Mouse (Mus musculus) stomach, postnatal 0 days (tissue): ENCODE results near the gene Zbtb20. TPM values are rescaled to one million over a fixed set of nuclear protein-coding genes. Genes with fewer than 3 reads are reported as not detected.

Experiments used
- ATAC-seq: fragments of 200-750 bp; cut with Nextera tagmentation; 2 replicates; pipeline ENCODE4 v1.8.0; 2017; ENCODE audit not compliant: low FRiP score, low TSS enrichment
- DNase-seq: peaks from one replicate; pipeline ENCODE4 v3.0.0-alpha.2; 2016; ENCODE audit warnings: low spot score
- H3K27ac ChIP-seq: fragments of 300-500 bp; sonication (generic); replicated peaks from 2 replicates; pipeline ENCODE4 v1.5.1; 2014; ENCODE audit warnings: mild to moderate bottlenecking, control low read depth
- H3K27me3 ChIP-seq: fragments of 300-500 bp; sonication (generic); 2 replicates; pipeline ENCODE4 v1.6.1; 2014; ENCODE audit warnings: low read length; ENCODE audit not compliant: control insufficient read depth, insufficient read depth
- H3K36me3 ChIP-seq: fragments of 300-500 bp; sonication (generic); 2 replicates; pipeline ENCODE4 v1.6.1; 2014; ENCODE audit warnings: low read length, mixed read lengths; ENCODE audit not compliant: control insufficient read depth, insufficient read depth
- H3K4me1 ChIP-seq: fragments of 300-500 bp; sonication (generic); replicated peaks from 2 replicates; pipeline ENCODE4 v1.6.1; 2014; ENCODE audit warnings: antibody characterized with exemption; ENCODE audit not compliant: control insufficient read depth, insufficient read depth
- H3K4me2 ChIP-seq: fragments of 300-500 bp; sonication (generic); replicated peaks from 2 replicates; pipeline ENCODE4 v1.6.1; 2014; ENCODE audit warnings: low read depth, mild to moderate bottlenecking, control low read depth, moderate library complexity
- H3K4me3 ChIP-seq: fragments of 300-500 bp; sonication (generic); 2 replicates; pipeline ENCODE4 v1.5.1; 2014; ENCODE audit warnings: low read depth, low read length, control low read depth
- H3K9ac ChIP-seq: fragments of 300-500 bp; sonication (generic); 2 replicates; pipeline ENCODE4 v1.6.1; 2014; ENCODE audit warnings: mild to moderate bottlenecking, low read length, control low read depth, mixed read lengths
- H3K9me3 ChIP-seq: fragments of 300-500 bp; sonication (generic); 2 replicates; pipeline ENCODE4 v1.6.1; 2016; ENCODE audit warnings: low read length; ENCODE audit not compliant: control insufficient read depth
- CTCF ChIP-seq: IDR thresholded peaks from 2 replicates; pipeline ENCODE4 v1.5.1; 2016; ENCODE audit warnings: antibody characterized with exemption, low read depth, mild to moderate bottlenecking, moderate library complexity
- EP300 ChIP-seq: optimal IDR thresholded peaks from 2 replicates; pipeline ENCODE3; 2016; ENCODE audit warnings: antibody characterized with exemption
- WGBS: fragments of 180-500 bp; shearing (Covaris S2); extraction: QIAGEN DNeasy Blood & Tissue Kit; methylation state at CpG from one replicate; pipeline ENCODE4 v1.1.7; 2014; 5-methylcytosine and 5-hydroxymethylcytosine counted together
- microRNA counts: library from miRNA; unstranded; fragments of <30 nt; microRNA quantifications from one replicate; lab custom pipeline; 2015
- microRNA-seq: library from miRNA; unstranded; fragments of <30 nt; microRNA quantifications from one replicate; pipeline ENCODE4, GENCODE M21; 2016
- polyA plus RNA-seq: library from polyadenylated mRNA; unstranded; fragments of >200 nt; fragmentation: Nextera tagmentation; extraction: Ambion mirVana; gene quantifications from 2 replicates; pipeline ENCODE4 v1.2.1, GENCODE M21; 2015

The Zbtb20 gene
- polyA plus RNA-seq, 1 experiment from 2014 or later = 15.7 TPM

DNA sequence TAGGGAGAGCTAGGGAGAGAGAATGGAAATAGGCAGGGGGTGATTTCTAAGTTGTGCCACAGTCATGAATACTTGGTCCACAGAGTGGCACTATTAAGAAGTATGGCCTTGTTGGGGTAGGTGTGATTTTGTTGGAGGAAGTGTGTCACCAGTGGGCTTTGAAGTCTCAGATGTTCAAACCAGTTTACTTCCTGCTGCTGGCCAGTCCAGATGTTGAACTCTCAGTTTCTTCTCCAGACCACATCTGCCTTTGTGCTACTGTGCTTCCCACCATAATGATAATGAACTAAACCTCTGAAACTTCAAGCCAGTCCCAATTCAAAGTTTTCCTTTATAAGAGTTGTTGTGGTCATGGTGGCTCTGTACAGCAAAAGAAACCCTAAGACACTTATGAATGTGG, 797.0 kb downstream of the Zbtb20 start:
- no peak overlapping the region for H3K27ac ChIP-seq
- no peak overlapping the region for H3K4me2 ChIP-seq
- ATAC-seq (no peak), DNase-seq (no peak)
- H3K4me1 ChIP-seq = no peaks in the 10 kb centered on the region
- no peaks in the 10 kb centered on the region for H3K36me3 ChIP-seq
- TF ChIP-seq CTCF (no peak), EP300 (no peak)
- H3K27me3 ChIP-seq = no peaks in the 10 kb centered on the region
- no peaks in the 10 kb centered on the region for H3K9me3 ChIP-seq
- no peak overlapping the region for H3K9ac ChIP-seq
- no peak overlapping the region for H3K4me3 ChIP-seq

DNA sequence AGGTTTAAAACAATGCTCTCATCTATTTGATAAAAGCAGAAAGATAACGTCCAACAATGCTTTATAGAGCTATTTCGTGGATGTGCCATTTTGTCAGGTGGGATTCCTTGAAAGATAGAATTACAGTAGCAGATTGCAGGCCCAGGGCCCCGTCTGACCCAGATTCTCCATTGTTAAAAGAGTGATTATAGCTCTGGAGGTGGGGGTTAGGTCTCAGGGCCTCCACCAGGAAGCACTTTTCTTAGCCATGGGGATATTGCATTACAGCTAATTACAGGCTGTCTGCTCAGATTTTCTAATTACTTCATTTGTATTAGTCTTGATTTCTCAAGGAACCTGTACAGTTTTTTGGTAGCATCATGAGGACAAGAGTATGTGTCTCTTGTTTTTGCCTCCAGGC, 798.7 kb downstream of the Zbtb20 start:
- ATAC-seq = no peak
- Histone ChIP-seq H3K4me3 (no peak overlapping the region), H3K27ac (no peak overlapping the region), H3K36me3 (no peaks in the 10 kb centered on the region), H3K9ac (no peak overlapping the region), H3K27me3 (no peaks in the 10 kb centered on the region), H3K4me1 (no peaks in the 10 kb centered on the region), H3K9me3 (no peaks in the 10 kb centered on the region), H3K4me2 (no peak overlapping the region)
- TF ChIP-seq EP300 = no peak
- no peak for TF ChIP-seq CTCF
- WGBS = 73% methylated on average over 3 of the region's 3 CpGs
- DNase-seq = no peak

DNA sequence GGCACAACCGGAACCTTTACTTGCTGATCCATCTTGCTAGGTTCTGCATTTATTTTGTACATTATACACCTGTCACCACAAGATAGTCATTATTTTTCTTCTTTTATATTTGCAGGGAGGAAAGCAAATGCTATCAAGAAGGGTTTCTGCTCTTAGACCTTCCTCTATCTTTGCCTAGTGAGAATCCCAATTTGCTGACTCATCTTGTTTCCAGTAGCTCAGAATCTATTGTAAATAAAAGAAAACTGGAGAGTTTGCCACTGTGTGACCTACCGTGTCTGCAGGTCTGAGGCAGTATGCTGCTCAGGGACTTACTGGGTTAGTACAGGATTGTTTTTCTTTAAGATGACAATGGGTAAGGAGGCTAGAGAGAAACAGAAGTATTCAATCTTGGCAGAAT, 812.3 kb downstream of the Zbtb20 start:
- no peak for ATAC-seq
- DNase-seq = no peak
- no peak overlapping the region for H3K4me3 ChIP-seq
- H3K9me3 ChIP-seq = no peaks in the 10 kb centered on the region
- H3K4me2 ChIP-seq = no peak overlapping the region
- 69% methylated on average over 2 of the region's 2 CpGs for WGBS
- no peaks in the 10 kb centered on the region for H3K36me3 ChIP-seq
- H3K9ac ChIP-seq = no peak overlapping the region
- H3K4me1 ChIP-seq = no peaks in the 10 kb centered on the region
- no peaks in the 10 kb centered on the region for H3K27me3 ChIP-seq
- TF ChIP-seq EP300 (no peak), CTCF (no peak)
- H3K27ac ChIP-seq = no peak overlapping the region

DNA sequence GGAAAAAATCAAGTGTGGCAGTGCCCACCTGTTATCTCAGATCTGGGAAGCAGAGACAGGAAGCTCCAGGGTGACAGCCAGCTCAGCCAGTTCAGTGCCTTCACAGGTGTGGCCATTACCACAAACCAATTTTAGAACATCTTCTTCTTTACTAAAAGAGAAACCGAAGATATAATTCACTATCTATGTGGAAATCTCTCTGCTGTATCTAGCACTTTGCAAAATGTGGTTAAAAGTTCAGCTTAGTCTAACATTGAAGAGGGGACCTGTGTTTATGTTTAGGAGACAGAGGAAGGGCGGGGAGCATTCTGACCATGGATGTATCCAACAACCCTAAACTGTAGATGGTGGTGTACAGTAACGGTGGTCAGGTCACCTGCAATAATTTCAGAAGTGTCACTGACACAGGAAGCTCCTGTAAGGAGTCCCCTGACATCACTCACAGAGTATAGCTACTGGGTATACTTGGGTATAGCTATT, 814.6 kb downstream of the Zbtb20 start:
- DNase-seq (no peak), ATAC-seq (no peak)
- WGBS = 85% methylated on average over 3 of the region's 3 CpGs
- no peaks in the 10 kb centered on the region for H3K9me3 ChIP-seq
- no peak overlapping the region for H3K9ac ChIP-seq
- no peak overlapping the region for H3K4me3 ChIP-seq
- TF ChIP-seq EP300 = no peak
- TF ChIP-seq CTCF = no peak
- no peak overlapping the region for H3K27ac ChIP-seq
- H3K4me2 ChIP-seq = no peak overlapping the region
- H3K4me1 ChIP-seq = no peaks in the 10 kb centered on the region
- H3K27me3 ChIP-seq = no peaks in the 10 kb centered on the region
- H3K36me3 ChIP-seq = no peaks in the 10 kb centered on the region

DNA sequence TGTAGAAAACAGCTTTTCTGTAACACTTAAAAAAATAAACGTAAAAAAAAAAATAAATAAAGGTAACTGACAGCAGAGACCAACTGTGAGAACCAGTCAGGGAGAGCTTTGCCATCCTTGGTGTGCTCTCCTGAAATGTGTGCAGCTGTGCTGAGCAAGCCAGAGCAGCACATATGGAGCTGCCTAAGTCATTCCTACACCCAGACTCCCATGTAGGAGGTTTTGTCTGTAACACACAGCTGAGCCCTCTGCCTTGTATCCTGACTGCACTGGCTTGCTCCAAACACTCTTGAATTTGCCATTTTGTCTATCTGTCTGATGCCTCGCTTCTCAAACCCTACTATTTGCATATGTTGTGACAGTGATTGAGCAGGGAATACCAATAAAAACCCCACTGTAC, 815.2 kb downstream of the Zbtb20 start:
- WGBS = 76% methylated on average over 2 of the region's 2 CpGs
- no peak for ATAC-seq
- no peaks in the 10 kb centered on the region for H3K4me1 ChIP-seq
- H3K36me3 ChIP-seq = no peaks in the 10 kb centered on the region
- H3K27me3 ChIP-seq = no peaks in the 10 kb centered on the region
- H3K4me3 ChIP-seq = no peak overlapping the region
- H3K9ac ChIP-seq = no peak overlapping the region
- H3K27ac ChIP-seq = no peak overlapping the region
- H3K4me2 ChIP-seq = no peak overlapping the region
- no peak for DNase-seq
- no peaks in the 10 kb centered on the region for H3K9me3 ChIP-seq
- TF ChIP-seq CTCF = no peak
- no peak for TF ChIP-seq EP300

DNA sequence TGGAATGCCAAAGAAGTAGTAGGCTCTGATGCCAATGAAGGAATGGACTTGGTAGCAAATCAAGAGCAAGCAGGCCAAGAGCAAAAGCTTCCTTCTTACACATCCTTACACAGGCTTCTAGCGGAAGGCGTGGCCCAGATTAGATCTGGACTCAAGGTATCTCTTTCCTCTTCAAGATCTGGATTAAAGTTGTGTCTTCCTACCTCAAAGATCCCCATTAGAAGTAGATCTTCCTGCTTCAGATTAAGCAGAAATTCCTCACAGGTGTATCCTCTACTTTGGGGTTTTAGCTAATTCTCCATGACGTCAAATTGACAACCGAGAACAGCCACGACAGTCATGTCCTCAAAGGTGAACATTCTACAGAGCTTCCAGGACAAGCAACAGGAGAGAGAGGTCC, 816.1 kb downstream of the Zbtb20 start:
- no peaks in the 10 kb centered on the region for H3K27me3 ChIP-seq
- WGBS = 90% methylated on average over 5 of the region's 5 CpGs
- no peak overlapping the region for H3K27ac ChIP-seq
- no peaks in the 10 kb centered on the region for H3K36me3 ChIP-seq
- H3K9me3 ChIP-seq = no peaks in the 10 kb centered on the region
- no peak for TF ChIP-seq CTCF
- no peak for TF ChIP-seq EP300
- no peak overlapping the region for H3K4me3 ChIP-seq
- H3K4me1 ChIP-seq = no peaks in the 10 kb centered on the region
- H3K4me2 ChIP-seq = no peak overlapping the region
- H3K9ac ChIP-seq = no peak overlapping the region
- ATAC-seq (no peak), DNase-seq (no peak)

MicroRNAs within 50 kb of the gene (microRNA counts, 519-probe panel; counts per million panel counts)
- not detected for microRNA mmu-miR-568 (lab: Ali Mortazavi, UCI)

Small RNA genes lying within 50 kb of the gene (microRNA-seq; reads per million reads assigned to microRNA genes)
- gene Mir568 = not detected
